Mouse (Mus musculus) forelimb bud, embryonic 11.5 days (tissue): Measurements from ENCODE around the gene Fubp1.
A peak's percentile ranks its signal among the peaks of the same experiment; 100 is the strongest.

Experiments used
- DNase-seq: peaks from one replicate; pipeline ENCODE4 v3.0.0-alpha.2; 2012; ENCODE audit warnings: low read depth, low spot score

Gene Fubp1

DNA sequence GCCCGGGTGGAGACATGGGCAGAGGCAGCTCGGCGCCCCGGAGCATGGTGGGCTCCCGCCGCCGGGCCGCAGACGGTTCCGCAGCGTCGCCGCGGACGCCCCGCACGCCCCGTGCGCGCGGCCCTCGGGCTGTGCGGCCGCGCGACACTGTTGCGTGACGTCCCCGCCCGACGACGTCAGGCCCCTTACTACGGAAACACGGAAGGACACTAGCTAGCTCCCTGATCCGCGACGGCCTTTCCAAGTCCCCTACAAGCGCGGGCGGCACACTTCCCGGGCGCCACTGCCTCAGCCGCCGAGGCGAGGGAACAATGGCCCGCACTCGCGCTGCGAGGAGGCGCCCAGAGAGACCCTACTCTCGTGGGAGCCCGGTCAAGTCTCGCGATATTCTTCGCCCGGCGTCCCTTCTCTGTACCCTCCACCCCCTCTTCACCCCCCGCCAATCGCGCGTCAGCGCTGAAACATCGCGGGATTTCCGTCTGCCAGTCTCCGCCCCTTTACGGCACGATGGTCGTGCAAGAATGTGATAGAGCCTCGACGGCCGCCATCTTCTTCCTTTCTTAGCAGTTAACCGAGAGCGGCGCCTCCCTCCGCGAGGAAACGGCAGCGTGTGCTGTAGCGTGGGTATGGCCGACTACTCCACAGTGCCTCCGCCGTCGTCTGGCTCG, at the start of gene Fubp1, which contains the start of gene Dnajb4:
Gene Fubp1, plus strand, starts transcription at position 456 of the 668 bp plus-strand sequence.
Gene Dnajb4, minus strand, starts transcription at position 336 of the 668 bp plus-strand sequence.
- peak; percentile 100 for DNase-seq

DNA sequence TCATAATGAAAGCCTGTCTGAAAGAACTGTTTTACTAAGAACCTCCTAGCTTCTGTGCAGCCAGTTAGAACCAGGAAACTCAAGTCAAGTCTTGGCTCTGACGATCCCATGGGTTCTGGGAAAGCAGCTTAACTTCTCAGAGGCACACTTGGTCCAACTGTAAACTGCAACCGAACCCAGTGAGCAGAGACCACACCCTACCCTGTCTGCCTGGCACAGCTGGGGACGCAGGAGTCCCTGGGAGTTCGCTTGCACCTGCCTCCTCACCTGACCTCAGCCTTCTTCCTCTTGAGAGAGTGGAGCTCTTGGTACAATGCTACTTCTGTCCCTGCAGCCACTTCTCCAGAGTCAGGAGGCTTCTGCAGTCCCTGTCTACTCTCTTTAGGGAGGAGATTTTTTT, 49.6 kb upstream of the Fubp1 start:
- no peak for DNase-seq

DNA sequence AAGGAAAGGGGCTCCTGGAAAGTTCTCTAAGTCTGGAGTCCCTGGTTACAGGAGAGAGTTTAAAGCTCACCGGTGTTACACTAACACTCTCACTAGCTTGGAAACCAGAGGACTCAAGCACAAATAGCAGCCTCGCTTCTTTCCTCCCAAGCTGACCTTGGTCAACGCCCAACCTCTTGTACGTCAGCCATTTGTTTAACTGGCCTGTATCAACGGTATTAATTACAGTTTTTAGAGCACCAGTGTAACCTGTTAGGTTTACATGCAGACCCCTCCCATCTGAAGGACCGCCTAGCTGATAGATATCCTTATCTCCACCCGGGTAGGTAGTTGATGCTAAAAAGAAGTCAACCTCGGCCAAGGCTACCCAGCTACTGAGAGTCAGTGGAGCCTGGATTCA, 46.9 kb upstream of the Fubp1 start:
- DNase-seq, result no peak

DNA sequence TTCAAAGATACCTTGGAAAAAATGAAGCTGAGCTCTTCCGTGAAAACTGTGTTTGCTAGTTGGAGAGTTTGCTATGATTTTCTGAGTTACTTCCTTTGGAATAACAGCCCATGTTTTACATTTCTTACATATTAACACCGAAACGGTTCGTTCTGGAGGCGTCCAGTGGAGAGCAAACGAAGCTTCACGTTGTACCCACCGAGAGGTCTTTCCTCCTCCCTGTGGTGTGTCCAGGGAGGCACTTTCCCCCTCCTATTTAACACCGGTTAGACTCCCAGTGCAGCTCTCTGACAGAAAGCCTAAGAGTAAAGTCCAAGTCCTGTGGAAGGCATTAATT, 45.2 kb upstream of the Fubp1 start:
- DNase-seq, result no peak

DNA sequence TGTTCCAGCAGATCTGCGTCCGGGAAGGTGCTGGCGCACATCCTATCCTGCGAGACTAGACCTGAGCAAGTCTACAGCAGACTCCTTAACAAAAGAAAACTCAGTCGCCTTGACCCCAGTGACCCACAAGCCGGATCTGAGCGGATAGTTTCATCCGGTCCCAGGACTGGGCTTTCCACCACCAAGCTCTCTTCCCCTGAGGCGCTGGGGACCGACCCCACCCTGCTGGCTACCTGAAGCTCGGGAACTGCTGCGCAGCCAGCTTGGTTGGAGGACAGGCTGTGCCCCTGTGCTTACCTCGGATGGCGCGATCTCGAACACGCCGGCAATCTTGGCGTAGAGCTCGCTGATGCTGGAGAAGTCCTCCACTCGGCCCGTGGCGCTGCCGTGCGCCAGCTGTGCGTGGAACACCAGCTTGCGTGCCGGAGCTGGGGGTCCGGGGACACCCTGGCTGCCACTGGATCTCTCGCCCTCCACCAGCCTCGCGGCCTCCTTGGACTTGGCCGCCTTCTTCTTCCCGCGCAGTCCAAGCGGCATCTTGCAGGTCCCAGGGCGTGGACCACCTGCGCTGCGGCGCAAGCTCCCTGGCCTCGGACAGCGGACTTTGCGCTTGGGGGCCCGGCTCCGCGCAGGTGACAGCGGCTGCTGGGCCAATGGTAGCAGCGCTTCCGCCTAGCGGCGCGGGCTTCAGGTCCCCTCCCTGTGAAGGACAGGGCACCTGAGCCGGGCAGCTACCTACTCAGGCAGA, 44.7 kb upstream of the Fubp1 start:
- peak; percentile 37 for DNase-seq

DNA sequence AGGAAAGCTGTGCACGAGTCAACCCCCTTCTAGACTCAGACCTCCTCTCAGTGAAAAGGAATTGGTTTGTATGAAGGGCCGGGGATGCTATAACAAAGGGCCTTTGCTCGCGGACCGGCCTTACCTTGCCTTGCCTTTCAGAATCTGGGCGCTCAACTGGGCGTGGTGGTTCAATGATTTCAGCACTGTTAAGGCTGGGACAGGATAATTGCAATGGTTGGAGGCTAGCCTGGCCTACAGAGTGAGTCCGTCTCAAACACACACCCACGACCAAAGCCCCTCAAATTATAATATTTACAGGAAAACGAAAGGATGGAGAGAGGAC, 44.2 kb upstream of the Fubp1 start, which contains the start of gene Gipc2:
Gene Gipc2, minus strand, starts transcription at position 132 of the 325 bp plus-strand sequence.
- DNase-seq, result no peak

DNA sequence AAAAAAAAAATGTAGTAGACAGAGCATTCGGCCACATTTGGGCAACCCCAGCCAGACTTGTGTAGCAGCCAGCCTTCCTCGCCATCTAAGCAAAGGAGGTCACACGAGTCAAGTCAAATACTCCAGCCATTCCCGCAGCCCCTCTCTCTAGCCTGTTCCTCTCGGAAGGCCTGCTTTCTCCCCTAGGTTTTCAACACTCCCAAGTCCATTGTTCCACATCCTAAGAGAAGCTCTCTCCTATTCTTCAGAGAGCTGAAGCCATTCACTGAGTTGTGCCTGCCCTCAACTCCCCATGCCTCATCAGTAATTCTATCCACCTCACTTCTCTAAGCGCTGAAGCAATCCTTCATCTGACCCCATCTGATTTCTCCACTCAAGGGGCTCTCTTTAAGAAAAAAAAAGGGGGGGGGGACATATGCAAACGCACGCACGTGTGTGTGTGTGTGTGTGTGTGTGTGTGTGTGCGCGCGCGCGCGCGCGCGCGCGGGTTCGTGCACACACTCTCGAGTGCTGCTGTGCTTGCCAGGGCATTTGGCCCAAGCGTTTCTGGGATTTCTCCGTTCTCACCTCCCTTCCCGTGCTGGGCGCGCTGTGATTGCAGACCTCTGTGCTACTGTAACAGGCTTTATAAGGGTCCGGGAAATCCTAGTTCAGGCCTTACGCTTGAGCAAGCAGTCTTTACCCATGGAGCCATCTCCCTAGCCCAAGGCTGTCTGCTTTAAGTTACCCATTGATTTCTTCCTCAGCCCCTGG, 43.3 kb upstream of the Fubp1 start:
- DNase-seq, result peak; percentile 51

DNA sequence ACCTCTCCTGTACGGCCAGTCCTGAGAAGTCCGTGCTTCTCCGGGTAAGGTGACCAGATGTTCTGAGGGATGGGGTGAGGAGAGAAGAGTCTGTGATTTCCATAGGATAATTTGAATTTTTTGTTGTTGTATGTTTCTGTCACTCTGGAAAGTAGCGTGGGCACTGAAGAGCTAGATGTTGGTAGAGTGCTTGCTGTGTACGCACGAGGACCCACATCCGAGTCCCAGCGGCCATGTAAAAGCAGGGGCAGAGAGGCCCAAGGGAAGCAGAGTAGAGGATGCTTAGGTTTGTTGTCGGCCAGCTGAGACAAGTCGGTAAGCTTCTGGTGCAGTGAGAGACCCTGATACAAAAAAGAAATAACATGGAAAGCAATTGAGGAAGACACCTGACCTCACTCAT, 42.2 kb upstream of the Fubp1 start:
- DNase-seq, result no peak

DNA sequence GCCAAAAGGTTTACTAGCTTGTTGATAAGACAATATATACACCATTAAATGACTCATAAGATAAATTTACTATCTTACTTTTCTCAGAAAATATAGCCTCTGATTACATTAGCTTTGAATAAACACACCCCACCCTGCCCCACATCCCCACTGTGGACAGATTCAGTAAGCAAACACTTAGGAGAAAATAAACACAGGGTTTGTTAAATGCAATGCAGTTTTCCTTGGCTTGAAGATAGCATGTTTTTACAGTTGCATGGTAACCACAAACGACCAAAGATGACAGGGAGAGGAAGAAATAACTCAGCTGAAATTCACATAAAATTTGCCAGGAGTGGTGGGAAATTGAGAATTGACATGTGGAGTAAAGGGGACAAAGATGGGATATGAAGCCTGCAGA, 39.8 kb upstream of the Fubp1 start:
- no peak for DNase-seq

DNA sequence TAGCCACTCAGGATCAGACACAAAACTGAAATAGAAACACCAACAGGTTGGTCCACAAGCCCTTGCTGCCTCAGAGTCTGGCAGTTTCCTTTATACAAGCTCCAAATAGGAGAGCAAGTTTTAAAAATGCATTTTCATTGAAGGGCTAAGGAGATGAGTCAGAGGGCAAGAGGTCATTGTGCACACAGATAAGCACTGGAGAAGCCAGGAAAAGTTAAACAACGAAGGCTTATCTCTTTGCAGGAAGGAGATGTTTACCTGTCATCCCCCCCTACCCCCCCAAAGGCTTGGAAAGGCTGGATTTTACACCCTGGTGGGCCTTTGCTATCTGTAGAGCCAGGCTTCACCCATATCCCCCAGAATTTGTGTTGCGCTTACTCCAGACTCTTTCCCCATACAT, 39.0 kb upstream of the Fubp1 start:
- DNase-seq, result no peak

DNA sequence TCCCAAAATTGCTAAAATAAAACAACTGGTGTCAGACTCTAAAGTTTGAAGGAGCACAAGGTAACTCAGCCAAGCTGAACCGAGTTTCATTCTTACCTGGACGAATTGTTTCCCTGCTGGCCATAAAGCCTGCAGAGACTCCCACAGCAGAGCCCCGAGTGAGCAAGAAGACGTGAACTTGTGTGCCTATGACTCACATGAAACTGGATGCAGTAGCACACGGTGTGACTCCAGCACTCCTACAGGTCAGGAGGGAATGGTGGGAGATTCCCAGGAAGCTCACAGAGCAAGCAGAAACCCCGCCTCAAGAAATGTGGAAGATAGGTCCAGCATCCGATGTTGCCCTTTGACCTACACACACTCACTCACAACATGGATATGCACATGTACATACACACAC, 38.4 kb upstream of the Fubp1 start:
- DNase-seq, result no peak

DNA sequence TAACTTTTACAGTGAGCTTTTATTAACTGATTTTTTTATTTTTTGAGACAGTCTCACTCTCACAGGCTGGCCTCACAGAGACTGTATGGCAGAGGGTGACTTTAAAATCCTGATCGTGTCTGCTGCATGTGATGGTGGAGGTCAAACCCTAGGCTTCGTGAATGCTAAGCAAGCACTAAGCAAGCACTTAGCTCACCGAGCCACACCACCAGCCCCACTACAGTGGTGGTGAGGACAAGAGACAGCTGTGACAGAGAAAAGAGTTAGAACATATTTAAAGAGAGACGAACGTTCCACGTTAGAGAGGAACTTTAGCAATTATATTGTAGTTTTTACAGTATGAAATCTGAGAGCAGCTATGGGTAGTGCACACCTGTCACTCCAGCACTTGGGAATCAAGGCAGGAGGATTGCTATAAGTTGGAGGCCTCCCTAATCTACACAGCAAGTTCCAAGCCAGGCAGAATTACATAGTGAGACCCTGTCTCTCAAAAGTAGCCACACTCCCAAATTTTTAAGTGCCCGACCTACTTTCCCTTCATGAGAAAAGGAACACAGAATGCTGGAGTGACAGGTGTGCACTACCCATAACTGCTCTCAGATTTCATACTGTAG, 37.8 kb upstream of the Fubp1 start:
- no peak for DNase-seq

DNA sequence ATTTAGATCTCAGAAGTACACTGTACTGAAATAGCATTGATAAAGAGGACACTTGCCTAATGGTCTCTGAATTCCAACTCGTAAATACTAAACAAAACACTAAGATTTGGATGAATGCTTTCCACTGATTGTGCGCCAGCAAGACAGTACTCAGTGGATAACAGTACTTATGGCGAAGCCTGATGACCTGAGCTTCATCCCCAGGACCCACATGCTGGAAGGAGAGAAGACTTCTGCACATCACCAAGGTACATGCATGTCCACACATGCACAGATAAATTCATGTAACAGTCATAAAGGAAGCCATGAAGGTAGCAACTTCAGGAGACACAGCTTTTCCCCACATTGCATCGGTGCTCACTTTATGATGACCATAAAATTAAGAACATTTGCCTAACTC, 31.4 kb upstream of the Fubp1 start:
- no peak for DNase-seq

DNA sequence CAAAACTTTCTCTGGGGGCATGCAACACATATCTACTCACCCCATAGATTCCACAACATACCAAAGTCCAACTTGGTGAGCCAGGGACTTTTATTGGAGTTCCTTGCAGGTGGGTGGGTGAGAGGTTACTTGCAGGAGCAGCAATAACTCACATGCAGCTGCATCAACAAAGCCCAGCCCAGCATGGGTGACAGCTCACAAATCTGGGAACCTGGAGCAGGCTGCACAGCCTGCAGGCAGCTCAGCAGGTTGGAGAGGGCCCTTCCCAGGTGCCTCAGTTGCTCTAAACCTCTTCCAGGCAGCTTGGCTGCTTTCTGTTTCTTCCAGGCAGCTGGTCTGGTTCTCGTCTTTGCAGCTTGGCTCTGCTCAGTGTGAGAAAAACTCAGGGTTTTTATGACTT, 30.9 kb upstream of the Fubp1 start:
- DNase-seq, result peak; percentile 63

DNA sequence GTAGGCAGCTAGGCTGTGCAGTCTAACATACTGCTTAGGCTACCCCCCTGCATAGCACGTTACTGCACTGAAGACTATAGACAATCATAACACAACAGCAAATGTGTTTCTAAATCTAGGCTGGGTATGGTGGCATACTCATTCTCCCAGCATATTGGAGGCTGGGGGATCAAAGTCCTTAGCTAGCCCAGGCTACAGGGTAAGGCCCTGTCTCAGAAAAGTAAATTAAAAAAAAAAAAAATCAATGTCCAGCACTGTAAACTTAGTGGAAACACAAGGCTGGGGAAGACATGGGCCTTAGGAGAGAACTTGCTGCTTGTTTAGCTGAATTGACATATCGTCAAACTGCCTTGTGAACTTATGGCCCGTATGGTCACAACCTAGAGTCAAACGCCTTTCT, 29.6 kb upstream of the Fubp1 start:
- DNase-seq, result no peak

DNA sequence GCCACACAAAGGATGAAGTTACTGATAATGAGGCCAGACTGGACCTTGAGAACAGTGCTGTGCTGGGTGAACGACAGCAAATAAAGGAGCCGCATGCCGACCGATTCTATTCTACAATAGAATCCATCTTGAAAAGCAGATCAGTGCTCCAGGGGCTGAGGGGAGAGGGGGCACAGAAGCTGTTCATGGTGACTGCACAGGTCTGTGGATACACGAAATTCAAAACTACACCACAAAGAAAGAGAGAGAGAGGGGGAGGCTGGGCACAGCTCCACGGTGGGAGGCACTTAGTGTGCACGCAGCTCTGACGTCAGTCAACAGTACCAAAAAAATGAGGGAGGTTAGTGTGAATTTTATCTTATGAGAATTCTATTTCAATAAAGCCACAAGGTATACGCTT, 26.7 kb upstream of the Fubp1 start:
- DNase-seq, result no peak

DNA sequence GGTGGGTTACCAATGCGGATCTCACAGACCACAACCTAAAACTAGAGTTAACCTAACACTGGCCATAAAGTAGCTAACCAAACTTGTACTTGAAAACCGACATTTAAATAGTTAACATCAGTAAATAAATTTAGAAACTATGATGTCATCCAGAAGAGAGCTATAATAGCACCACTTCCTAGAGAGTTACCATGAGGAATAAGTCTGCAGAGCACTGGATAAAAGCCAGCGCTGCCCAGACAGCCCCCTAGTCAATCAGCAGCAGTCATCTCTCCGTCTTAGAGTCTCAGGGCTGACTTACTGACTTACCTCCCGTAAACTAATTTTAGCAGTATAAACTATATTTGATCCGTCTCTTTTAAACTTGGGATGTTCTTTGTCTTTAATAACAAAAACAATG, 24.1 kb upstream of the Fubp1 start:
- no peak for DNase-seq

DNA sequence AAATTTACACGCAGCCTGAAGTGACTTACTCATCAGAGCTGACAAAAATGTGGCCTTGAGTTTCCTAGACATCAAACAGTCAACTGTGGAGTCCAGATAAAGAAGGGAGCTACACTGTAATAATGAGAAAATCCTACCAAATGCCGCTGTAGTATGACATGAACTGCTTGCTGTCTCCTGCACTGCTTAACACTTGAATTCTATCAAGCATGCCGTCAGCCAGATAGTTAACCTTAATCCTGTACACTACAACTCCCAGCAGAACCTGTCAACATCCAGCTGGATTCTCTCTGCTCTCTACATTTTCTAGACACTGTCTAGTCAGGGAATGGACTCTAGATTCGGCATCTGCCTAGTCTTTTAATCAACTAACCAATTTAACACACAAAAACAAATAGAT, 20.9 kb upstream of the Fubp1 start:
- DNase-seq, result no peak

DNA sequence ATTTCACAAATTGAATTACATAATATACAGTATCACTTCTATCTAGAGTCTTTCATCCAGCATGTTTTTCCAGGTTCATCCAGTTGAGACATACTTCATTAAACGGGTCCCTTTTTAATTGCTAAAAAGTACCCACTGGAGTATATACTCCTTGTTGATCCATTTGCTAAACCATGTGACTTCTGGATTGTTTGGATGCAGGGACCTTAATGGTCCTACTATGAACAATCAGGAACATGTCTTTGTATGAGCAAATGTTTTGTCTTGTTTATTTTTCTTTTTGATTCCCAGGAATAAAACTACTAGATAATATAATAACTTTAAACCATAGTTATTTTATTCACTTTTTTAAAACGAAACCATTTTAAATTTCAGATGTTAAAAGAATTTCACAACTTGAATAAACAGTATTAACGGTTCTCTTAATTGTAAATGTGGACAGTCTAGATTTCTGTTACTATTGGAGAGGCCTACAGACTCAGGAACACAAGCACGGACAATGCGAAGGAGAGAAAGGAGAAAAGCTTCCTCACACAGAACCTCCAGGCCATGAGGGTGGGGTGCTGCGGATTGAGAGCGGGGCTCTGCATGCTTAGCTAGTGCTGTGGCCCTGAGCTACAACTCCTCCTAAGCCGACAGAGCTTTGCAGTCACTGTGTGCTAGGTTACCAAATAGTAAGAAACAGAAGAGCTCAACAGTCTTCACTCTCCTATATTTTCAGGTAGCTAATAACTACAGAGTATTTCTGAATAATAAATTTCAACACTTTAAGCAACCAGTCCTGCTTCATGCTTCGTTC, 19.3 kb upstream of the Fubp1 start:
- no peak for DNase-seq

DNA sequence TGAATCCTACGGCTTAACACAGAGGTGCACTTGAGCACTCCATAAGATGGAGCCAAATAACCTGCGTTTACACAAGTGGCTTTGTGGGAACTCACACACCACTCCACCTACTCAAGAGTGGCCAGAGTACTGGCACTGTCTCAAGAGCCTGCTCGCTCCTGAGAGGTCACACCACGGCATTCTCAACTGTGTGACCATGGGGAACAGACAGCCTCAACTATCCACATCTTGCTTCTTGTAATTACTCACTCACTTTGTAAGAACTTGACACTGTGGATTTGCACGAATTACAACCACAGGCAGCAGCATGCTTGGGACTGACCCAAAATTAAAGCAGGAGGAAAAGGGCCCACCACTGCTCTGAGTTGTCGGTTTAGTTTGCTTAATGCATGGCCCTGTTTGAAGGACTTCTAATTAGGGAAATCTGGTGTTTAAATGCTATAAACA, 18.4 kb upstream of the Fubp1 start:
- DNase-seq, result peak; percentile 36

DNA sequence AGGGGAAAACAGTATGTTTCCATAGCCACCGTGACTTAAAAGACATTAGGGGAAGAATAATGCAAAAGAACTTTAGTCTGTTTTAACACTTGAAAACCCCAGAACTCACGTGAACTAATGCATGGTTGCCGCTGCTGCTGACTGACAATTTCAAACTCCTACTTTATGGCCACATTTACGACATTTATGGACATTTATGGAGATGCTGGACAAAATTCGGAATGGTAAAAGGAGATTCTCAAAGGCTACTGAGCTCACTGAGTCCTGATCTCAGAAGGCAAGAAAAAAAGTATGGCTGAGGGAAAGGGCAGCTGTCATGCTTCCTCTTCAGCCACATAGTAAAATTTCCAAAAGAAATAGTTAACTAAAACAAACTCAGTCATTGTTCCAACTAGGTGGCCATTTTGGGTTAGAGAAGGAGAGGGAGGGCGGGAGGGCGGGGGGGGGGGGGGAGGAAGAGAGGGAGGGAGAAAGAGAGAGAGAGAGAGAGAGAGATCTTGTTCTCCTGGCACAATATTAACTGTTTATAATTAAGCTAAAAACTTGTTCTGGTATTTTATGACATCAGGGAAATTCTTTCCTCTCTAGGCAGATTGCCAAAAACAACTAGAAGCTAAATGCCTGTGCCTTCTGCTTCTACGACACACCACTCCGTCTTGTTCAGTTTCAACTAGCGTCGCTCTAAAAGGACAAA, 17.8 kb upstream of the Fubp1 start:
- DNase-seq, result peak; percentile 52
